Mouse (Mus musculus) kidney, postnatal 36 days (tissue): ENCODE measurements at regions not wholly inside any gene's neighbourhood (a gene's known extent, or its start where the extent isn't known, plus 50 kb on each side); places are given as distances from the start of the nearest gene placed in this dataset.
"Not testable (repeated sequence)": the region's sequence is repeated elsewhere in the genome, so short reads cannot be mapped to it uniquely, and the experiment has no call there.

ENCODE experiments used
- DNase-seq, 2 experiments: peaks; one replicate each; pipeline ENCODE4 v3.0.0; 2021 to 2022; ENCODE audit warnings: mixed read lengths in 2 of 2

DNA sequence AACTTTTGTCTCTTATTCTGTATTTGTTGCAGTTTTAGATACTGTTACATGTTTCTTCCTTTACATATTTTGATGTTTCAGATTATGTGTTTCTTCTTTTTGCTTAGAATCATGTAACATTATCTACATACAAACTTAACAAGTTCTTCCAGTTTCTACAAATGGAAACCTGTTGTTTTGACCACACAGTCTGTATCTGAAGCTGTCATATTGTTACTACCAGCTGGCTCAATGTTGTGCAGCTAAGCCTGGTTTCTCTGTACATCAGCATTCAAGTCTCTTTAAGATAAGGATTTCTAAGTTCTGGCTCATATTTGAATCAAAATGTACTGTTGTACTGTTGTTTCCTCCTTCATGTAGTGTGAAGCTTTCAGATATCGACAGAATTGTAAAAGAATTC is 65.4 kb upstream of the Vps41 start:
- no peak for DNase-seq

DNA sequence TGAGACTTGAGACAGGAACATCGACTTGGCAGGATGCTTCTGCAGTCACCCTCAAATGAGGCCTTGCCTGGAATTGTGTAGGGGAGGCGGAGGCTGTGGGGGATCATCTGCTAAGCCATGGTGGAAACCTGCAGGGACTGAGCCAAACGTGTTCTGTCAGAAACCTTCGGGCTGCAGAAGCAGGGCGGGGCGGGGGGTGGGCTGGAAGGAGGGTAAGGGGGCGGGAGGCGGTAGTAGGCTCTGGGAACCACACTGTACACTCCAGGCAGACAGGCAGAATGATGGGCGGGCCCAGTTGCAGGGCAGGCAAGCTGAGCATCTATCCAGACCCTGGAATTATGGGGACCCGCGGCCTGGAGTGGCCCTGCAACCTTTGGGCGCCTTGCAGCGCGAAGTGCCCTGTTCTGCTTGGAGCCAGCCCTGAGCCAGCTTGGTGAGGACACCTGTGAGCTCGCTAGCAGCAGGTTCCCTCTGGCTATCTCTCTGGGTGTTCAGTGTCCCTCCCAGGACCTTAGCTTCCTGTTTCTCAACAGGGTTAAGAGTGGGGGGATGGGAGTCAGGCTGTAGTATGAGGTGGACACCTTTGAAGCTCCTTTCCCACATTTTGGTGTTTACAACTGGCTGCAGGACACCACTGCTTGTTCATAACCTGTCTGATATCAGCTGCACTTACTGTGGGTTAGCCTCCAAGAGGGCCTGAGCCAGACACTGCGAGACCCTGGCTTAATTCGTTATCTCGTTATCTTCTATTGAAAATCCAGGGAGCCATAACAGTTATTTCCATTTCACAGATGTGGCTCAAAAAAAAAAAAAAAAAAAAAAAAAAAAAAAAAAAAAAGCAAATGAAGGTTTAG is 102.1 kb upstream of the Vps41 start:
- DNase-seq: no peak

DNA sequence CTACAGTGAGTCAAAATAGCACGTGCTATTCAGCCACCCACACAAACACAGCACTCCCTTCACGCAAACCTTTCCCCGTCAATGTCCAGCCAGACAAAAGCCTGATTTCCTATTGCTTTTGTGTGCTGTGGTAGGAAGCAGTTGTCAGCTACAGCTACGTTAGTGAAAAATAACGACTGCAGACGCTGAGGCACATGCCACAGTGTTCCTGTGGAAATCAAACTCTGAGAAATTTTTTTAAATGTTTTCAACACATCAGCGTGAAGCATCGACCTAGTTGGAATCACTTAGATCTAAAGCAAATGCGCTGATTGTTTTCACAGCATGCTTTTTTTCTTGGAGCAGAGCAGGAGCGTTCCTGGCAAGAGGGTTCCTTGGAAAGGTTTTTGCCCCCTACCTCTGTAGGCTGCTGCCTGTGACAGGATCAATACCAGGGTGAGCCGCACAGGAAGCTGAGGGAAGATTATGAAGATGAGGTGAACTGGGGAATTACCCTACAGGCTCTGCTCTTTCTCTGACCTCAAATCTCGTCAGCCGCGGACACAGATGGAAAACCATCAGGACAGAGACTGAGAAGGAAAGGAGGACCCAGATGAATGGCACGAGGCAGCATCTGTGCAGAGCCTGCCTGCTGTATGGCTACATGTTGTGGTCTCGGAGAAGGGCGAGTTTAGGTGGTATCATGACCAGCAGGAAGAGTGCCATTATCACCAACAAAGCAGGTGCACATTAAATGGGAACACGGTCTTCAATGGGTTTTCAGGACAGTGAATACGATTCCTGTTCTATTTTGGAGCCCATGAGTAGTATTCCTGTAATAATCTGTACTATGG is 136.2 kb upstream of the Vps41 start:
- DNase-seq: no peak

DNA sequence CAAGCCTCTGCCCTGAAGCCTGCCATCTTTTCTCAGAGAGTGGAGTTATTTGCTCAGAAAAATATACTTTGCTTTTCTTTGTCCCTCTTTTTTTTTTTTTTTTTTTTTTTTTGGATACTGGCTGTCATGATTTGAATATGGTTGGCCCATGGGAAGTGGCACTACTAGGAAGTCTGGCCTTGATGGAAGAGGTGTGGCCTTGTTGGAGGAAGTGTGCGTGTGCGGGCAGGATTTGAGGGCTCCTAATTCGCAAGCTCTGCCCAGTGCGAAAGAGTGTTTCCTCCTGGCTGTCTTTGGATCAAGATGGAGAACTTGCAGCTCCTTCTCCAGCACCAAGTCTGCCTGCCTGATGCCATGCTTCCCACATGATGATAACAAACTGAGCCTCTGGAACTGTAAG is 141.1 kb upstream of the Vps41 start:
- DNase-seq: no peak

DNA sequence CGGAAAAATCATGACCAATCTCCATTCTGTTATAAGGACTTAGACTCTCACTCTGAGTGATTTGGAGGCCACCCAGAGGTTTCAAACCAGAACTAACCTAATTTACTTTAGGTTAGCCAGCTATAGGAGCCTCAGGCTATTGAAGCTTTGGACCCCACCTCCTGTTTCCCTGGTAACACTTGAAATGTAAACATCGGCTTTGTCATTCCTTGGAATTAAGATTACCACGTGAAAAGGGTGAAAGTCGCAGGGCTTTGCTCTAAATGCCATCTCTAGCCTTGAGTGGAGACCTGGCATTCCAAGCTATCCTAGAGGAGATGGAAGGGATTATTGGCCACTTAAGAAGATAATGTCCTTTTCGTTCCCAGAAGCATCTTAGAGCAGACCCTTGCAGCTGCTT is 141.5 kb upstream of the Vps41 start:
- DNase-seq: no peak

DNA sequence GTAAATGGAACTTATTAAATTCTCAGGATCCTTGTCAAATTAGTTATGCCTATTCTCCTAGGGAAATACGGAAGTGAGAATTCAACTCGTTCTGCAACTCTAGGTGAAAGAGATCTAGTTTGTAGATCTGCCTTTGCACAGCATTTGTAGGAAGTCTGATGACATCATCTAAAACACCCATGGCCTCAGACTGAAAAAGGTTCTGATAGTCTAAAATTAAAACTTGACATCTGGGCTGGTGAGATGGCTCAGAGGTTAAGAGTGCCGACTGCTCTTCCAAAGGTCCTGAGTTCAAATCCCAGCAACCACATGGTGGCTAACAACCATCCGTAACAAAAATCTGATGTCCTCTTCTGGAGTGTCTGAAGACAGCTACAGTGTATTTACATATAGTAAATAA is 144.5 kb upstream of the Pou6f2 start:
- not testable (repeated sequence) for DNase-seq

DNA sequence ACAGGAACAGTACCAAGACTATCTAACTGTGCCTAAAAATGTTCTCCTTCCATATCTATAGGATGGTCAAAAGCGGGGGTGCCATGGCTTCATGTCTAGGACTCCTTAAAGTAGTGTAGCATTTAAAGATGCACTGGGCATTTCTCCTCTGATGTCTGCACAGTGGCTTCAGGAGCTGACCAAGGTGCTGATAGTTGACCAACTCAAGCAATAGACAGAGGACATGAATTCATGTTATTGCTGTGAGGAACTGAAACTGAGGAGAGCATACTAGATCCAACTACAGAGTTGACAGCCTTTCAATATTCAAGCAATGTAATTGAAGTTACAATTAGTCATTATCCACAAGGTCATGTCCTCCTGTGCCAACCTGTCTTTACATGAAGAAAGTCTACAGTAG is 133.0 kb upstream of the Pou6f2 start:
- DNase-seq: peak in 1 of 2 experiments; percentile 26

DNA sequence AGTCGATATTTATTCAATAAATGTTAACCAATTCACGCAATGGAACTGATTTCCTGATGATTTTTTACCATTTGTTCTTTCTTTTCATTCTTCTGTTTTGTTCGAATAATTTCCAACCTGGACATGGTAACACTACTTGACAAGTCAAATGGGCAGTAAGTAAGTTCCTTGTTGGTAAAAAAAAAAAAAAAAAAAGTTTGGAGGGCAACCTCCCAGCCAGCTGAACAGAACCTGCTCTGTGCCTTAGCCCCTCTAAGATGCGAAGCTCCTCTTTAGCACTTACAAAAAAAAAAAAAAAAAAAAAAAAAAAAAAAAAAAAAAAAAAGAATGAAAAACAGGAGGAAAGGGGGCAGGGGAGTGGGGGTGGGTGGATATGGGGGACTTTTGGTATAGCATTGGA is 100.7 kb upstream of the Pou6f2 start:
- no peak for DNase-seq

DNA sequence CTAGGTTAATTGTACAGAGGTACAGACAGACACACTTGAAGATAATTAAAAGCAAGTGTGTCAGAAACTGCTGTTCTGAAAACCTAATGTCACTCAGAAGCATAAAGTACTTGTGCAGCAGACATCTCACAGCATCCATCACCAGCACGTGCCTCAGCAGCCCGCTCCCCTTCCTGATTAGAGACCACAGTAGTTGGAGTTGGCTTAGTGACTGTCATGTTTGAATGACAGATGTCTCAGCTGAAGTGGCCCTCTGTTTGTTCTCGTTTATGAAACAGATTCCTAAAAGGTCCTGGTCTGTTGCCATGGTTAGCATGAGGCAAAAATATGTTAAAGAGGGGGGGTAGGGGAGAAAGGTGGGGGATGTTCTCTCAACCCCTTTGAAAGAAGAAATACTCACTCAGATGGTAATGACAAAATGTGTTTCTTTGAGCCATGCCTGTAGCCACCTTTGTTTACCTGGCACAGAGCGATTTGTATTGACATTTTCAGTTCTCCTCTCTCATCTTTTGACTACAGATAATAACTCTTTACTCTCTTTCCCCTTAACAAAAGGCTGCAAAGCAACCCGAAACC is 100.2 kb upstream of the Pou6f2 start:
- no peak for DNase-seq

DNA sequence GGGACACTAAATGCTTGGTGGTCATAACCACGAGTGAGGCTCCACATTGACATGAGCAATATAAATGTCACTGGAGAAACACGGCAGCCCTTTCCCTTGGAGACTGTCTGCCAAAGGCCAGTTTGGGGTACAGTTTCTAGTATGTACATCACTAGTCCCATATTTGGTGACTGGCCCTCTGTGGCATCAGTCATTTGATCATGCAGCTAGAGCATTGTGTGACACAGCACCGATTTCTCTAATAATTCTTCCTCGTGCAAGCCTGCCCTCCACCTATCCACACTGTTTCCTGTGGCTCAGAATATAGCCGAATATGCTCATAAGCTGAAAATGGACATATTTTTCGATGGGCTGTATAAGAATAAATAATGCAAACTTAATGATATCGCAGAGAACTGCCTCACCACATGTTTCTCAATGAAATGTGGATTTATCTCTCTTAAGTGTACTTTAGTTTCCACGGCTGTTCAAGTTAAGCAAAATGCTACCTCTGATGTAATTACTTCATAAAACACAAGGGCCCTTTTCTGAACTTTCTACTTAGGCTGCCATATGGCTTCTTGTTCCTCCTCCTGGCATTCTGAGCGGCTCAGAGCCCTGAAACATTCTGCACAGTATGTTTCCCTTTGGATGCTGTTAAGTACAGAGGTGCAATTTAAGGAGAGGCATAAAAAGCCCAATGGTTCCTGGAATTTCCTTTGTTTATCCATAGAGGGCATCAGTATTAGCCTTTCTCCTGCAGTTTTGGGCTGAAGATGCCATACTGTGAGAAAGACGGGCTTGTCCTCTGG is 97.7 kb upstream of the Pou6f2 start:
- no peak for DNase-seq

DNA sequence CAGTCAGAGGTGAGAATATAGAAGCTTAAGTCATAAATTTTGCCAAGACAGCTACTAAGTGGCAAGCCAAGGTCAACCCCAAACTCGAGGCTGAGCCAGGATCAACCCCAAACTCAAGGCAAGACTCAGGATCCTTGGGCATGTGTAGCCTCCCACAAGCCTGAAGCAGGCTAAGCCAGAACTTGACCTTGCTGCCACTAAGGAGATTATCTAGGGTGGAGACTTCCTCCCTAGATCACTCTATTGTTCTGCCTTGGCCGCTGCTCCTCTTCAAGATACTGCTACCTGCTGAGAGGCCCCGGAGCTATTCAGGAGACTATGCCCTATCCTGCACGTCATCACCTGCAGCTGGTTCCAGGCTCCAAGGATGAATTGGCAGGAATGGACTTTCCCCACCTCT is 88.3 kb upstream of the Pou6f2 start:
- not testable (repeated sequence) for DNase-seq

DNA sequence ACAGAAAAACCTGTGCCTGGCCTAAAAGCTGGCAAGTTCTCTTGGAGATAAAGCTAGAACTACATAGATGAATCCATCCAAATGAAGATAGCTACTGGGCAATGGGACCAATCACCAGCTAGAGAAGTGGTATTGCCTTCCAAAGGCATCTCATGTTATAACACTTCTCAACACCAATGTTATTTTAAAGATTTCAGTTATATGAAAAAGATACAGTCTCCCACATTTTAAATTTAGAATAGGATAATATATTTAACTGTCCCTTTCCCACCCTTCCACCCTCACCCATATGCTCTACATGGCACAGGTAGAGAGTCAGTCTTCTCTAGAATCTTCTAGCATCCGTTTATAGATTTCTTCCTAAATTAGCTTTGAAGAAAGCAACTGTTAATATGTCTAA is 87.6 kb upstream of the Pou6f2 start:
- DNase-seq: no peak

DNA sequence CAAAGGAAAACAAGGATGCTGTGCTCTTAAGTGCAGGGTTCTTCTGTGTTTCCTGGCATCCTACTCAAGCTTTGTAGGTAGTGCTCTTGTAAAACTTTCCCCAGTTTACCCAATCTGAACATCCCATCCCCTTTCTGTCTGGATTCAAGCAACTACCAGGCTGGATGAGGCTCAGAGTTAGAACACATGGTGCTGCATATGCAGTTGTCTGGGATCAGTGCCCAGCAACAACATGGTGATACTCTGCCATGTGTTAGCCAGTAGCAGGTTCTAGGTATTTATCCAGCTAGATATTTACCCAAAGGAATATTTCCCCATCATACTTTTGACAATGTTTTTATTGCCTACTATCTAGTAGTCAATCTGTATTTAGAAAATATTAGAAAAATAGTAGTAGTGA is 78.8 kb upstream of the Pou6f2 start:
- DNase-seq: no peak

DNA sequence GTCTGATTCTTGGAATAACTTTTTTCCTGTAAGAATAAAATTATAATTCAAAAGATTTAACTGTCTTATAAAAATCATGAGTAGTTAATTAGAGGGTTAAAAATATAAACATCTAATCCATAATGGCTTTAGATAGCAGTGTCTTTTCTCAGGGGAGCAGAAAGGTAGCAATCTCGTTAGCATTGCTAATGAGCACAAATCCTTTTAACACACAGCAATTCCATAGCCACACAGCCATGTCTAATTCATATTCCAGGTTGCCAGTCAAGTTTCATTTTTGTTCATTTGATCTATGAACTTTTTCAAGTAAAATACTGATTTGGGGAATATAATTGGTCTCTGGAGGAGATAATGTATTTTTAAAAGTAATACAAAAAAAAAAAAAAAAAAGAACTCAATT is 74.0 kb upstream of the Pou6f2 start:
- no peak for DNase-seq

DNA sequence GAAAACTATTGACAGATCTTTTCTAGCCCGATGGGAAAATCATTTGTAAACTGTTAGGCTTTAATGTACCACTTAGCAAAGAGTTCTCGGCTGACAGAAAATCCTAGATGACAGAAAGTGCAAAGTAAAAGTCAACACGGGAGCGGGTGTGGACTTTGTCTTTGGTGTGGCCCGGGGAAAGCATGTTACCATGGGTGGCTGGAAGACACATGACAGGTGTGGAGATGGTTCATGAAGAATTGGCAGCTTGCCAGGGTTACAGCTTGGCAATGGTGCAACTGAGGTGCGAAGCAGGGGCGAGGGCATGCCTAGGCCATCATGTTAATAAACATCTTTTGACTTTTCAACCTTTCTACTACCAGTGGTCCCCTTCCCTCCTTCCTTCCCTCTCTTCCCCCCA is 68.4 kb upstream of the Pou6f2 start:
- no peak for DNase-seq

DNA sequence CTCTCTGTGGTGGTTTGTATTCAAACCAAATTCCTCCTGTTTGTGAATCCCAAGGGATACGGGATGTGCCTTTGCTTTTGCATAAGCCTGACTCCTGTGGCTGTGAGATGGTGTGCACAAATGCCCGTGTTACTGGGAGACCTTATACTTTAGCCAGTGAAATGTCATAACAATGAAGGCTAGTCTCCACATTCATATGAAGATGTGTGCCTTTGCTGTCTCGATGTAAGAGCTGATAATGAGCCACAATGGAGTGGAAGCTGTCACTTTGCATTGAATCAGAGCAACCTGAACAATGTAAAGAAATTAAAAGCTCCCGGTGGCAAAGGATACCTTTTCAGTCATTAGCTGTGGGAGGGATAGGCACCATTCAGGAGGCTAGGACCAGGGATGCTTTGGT is 64.7 kb upstream of the Pou6f2 start:
- DNase-seq: no peak

DNA sequence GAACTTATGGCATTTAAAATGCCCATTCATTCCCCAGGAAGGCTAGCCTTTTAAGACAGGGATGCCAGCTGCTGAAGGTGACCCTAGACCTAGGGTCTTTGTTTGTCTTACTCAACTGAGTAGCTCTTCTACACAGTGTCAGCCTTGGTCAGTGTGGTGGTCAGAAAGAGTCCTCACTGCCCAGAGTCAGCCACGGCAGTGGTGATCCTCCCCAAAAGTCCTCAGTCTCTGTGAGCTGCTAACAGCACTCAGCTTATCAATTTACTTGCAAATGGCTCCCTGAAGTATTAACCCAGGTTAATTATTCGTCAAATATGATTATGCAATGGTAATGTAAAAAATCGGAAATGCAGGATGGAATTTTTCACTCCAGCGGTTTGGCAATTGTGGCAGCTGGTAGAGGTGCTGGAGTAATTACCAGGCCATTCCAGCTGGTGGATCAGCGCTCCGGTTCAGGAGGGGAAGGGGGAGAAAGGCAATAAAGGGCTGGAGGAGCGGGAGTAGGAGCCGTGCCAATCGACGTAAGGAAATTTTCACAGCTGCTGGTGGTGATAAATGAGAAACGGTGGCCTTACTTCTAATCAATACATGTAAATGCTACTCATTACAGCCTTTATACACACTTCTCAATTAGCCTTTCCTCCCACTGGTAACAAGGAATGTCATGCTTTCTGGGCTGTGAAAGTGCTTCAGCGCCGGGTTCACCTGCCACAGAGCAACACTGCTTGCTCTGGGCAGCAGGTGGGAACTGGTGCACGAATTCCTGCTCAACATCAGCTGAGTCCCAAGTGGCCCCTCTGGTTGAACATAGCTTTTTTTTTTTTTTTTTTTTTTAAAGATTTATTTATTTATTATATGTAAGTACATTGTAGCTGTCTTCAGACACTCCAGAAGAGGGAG is 60.1 kb upstream of the Pou6f2 start:
- DNase-seq: peak; percentile 5 to 17
